Comparison of ENCODE assay signal across 9 mouse cellular contexts in genomic region chr14:67149961-67150471, GRCm38 (mm10).
DNase-seq lines count a peak whose midpoint lies in the region; ATAC-seq lines count a peak whose summit lies in the region.
"Had no signal": no experiment of that assay in that cellular context is flagged by ENCODE, and none has a peak within 500 bp of the region (broad histone marks: within the 10 kb centered on the region; RNA-seq: fewer than 3 reads in every experiment).

No protein-coding gene starts in this region.

- no peaks in the 10 kb centered on the region for H3K4me1 ChIP-seq in embryonic facial prominence, embryonic 12.5 days
- H3K4me1 ChIP-seq in heart, embryonic 11.5 days (ENCODE audit: control insufficient read depth, insufficient read depth, low read length): no peaks in the 10 kb centered on the region
- H3K4me1 ChIP-seq: midbrain, embryonic 12.5 days had no signal

- no peak overlapping the region for H3K27ac ChIP-seq in embryonic facial prominence, embryonic 12.5 days
- H3K27ac ChIP-seq in heart, embryonic 11.5 days (ENCODE audit: low read depth, low read length): no peak overlapping the region
- H3K27ac ChIP-seq: midbrain, embryonic 12.5 days had no signal

- no peak overlapping the region for H3K9ac ChIP-seq in embryonic facial prominence, embryonic 12.5 days
- H3K9ac ChIP-seq in heart, embryonic 11.5 days (ENCODE audit: low read depth, low read length): no peak overlapping the region
- H3K9ac ChIP-seq: midbrain, embryonic 12.5 days had no signal

- 43% methylated on average over 7 of the region's 7 CpGs for WGBS in embryonic facial prominence, embryonic 12.5 days
- whole genome bisulfite sequencing in heart, embryonic 11.5 days (ENCODE audit: insufficient replicate concordance): 47% methylated on average over 7 of the region's 7 CpGs

- no peaks in the 10 kb centered on the region for H3K9me3 ChIP-seq in embryonic facial prominence, embryonic 12.5 days
- no peaks in the 10 kb centered on the region for H3K9me3 ChIP-seq in heart, embryonic 11.5 days (replicated peaks; ENCODE audit: control insufficient read depth, low read length)
- H3K9me3 ChIP-seq: midbrain, embryonic 12.5 days had no signal

- peak; percentile 26 for DNase-seq in heart, postnatal 4 days
- no peak for DNase-seq in heart, postnatal 36 days
- DNase-seq in ovary, postnatal 36 days (ENCODE audit: low spot score): peak; percentile 32
- no peak for DNase-seq in ovary, adult 18-20 months (ENCODE audit: low spot score)
- DNase-seq in thymus, postnatal 36 days: peak; percentile 13 to 18
- DNase-seq: cerebellum, adult 11-12 months had no signal

- no peak overlapping the region for H3K4me3 ChIP-seq in embryonic facial prominence, embryonic 12.5 days
- no peak overlapping the region for H3K4me3 ChIP-seq in heart, embryonic 11.5 days (ENCODE audit: low read depth, low read length)
- H3K4me3 ChIP-seq: midbrain, embryonic 12.5 days had no signal

- H3K36me3 ChIP-seq in embryonic facial prominence, embryonic 12.5 days: no peaks in the 10 kb centered on the region
- no peaks in the 10 kb centered on the region for H3K36me3 ChIP-seq in heart, embryonic 11.5 days (ENCODE audit: control insufficient read depth, insufficient read depth, low read length)
- H3K36me3 ChIP-seq: midbrain, embryonic 12.5 days had no signal

- 0 out of 2 replicates have a peak, but pooled peaks have one; percentile 15 for ATAC-seq in embryonic facial prominence, embryonic 12.5 days (ENCODE audit: insufficient number of reproducible peaks, insufficient read depth, low FRiP score, low TSS enrichment)
- ATAC-seq in heart, embryonic 11.5 days (replicated peaks; ENCODE audit: insufficient number of reproducible peaks, low FRiP score, low TSS enrichment): no peak

- intact Hi-C loops in heart, postnatal 36 days (cut with DNase I): no loop called here

- H3K4me2 ChIP-seq in embryonic facial prominence, embryonic 12.5 days (replicated peaks): no peak overlapping the region
- H3K4me2 ChIP-seq in heart, embryonic 11.5 days: no peak overlapping the region
- H3K4me2 ChIP-seq: midbrain, embryonic 12.5 days had no signal

- no peaks in the 10 kb centered on the region for H3K27me3 ChIP-seq in embryonic facial prominence, embryonic 12.5 days
- H3K27me3 ChIP-seq in heart, embryonic 11.5 days (ENCODE audit: control insufficient read depth, insufficient read depth, low read length): no peaks in the 10 kb centered on the region
- H3K27me3 ChIP-seq: midbrain, embryonic 12.5 days had no signal

Comparison
In these comparisons a context has a peak if more than half of its experiments do, and no peak if none do; other contexts are left out.
1. DNase-seq: peak in heart, postnatal 4 days (single experiment), ovary, postnatal 36 days (single experiment) and thymus, postnatal 36 days (2 of 2); none in heart, postnatal 36 days (0 of 2) and ovary, adult 18-20 months (single experiment).